Mouse (Mus musculus) C2C12 (cell line): ENCODE measurements at regions not wholly inside any gene's neighbourhood (a gene's known extent, or its start where the extent isn't known, plus 50 kb on each side); places are given as distances from the start of the nearest gene placed in this dataset.

Experiments used
- CEBPB ChIP-seq: IDR thresholded peaks from one replicate; pipeline ENCODE4 v1.6.1; 2011; ENCODE audit warnings: low read depth, mild to moderate bottlenecking, control low read depth, moderate library complexity
- CTCF ChIP-seq: IDR thresholded peaks from one replicate; pipeline ENCODE4 v1.5.1; 2011; ENCODE audit not compliant: control insufficient read depth, insufficient read depth, insufficient read length
- FOSL1 ChIP-seq: IDR thresholded peaks from one replicate; pipeline ENCODE4 v1.8.0; 2011; ENCODE audit warnings: mild to moderate bottlenecking, low read length; ENCODE audit not compliant: poor library complexity, insufficient read depth, severe bottlenecking
- MAX ChIP-seq: IDR thresholded peaks from one replicate; pipeline ENCODE4 v1.6.1; 2011; ENCODE audit warnings: mild to moderate bottlenecking, control low read depth
- MYOD1 ChIP-seq: IDR thresholded peaks from one replicate; pipeline ENCODE4 v1.6.1; 2011; ENCODE audit warnings: low read depth; ENCODE audit not compliant: control insufficient read depth, insufficient read length
- MYOG ChIP-seq: IDR thresholded peaks from one replicate; pipeline ENCODE4 v1.6.1; 2011; ENCODE audit not compliant: control insufficient read depth, insufficient read length; ENCODE audit errors: extremely low read depth
- USF1 ChIP-seq: IDR thresholded peaks from one replicate; pipeline ENCODE4 v1.6.1; 2011; ENCODE audit warnings: low read depth, mild to moderate bottlenecking, control low read depth, moderate library complexity

- no peak for TF ChIP-seq CTCF
- no peak for TF ChIP-seq MAX
- TF ChIP-seq MYOG, result no peak
- no peak for TF ChIP-seq USF1
- no peak for TF ChIP-seq MYOD1
- TF ChIP-seq CEBPB, result no peak
- TF ChIP-seq FOSL1, result no peak
Measured at GRCm38 (mm10) chr13:78900693-78901092, 701.1 kb upstream of the Nr2f1 start.
